Mouse (Mus musculus): Measurements from ENCODE around the gene Cyb561a3.
A peak's percentile ranks its signal among the peaks of the same experiment; 100 is the strongest.

Cyb561a3 gene

DNA sequence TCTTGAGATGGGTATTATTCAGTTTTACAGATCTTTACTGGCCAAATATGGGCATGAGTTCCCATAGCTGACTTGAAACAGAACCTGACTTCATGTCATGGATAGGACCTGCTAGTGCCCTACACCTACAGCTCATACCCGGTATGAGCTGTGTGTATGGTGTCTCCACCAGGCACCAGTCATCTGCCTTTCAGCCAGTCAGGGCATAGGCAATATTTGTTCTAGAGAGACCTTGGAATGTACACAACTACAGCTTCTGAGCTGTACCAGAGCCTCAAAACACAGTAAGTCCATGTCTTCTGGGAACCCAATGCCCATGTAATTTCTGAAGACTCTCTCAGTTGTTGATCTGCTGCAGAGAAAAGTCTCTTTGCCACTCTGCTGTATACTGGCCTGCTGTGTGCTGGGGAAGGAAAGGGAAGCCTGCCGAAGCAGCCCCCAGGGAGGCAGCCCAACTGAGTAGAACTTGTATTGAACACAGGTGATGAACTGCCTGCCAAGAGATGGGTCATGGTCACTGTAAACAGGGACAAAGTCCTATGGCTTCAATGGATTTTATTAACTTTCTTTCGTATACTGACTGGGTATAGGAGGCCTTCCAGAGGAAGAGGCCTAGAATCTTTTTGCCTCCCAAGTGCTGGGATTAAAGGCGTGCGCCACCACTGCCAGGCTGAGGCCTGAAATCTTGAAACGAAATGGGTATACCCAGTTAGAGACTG is 14.8 kb downstream of the Cyb561a3 start:
- no peak for DNase-seq

DNA sequence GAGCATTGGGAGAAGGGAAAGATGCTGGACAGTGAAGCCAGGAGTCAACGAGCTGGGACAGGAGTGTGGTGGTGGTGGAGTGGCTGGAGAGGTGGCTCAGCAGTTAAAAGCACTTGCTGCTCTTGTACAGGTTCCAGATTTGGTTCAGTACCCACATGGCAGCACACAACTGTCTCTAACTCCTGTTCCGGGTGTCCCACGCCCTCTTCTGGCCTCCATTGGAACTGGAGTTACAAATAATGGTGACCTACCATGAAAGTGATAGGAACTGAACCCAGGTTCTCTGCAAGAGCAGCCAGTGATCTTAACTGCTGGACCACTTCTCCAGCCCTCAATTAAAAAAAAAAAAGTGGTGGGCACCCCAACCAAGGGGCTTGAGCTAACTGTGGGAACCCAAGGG is 21.2 kb downstream of the Cyb561a3 start:
- no peak for DNase-seq

DNA sequence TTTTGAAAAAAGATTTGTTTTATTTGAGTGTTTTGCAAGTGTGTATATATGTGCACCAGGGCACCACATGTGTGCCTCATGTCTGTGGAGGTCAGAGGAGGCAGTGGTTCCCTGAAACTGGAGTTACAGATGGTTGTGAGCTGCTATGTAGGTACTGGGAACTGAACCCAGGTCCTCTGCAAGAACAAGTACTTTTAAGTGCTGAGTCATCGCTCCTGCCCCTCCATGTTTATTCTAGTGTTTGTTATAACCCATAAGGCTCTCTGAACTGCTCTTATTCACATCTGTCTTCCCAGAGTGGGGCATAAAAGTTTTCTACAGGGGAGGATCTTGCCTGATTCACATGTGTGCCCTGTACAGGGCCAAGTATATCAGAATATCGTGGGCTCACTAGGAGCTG is 22.7 kb downstream of the Cyb561a3 start:
- no peak for DNase-seq

DNA sequence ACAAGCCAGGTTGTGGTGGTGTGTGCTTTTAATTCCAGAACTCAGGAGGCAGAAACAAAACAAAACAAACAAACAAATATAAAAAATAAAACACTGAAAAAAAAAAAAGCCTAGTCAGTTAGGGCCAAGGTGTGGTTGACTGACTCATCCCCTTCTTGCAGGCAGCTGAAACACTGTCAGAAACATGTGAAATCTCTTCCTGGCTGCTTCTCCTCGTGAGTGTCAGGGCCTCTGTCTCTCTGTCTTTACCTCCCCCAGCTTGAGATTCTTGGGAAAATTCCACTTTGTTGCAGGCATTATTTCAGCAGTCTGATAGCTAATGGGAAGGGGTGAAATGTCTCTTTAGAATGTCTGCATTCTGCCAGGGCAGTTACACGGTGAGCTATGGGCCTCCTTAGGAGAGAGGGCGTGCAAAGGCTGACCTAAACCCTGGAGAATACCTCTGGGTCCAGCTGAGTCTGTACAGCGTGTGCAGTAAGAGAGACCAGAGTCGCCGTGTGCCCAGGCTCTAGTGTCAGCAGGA is 25.3 kb downstream of the Cyb561a3 start:
- DNase-seq: no peak

DNA sequence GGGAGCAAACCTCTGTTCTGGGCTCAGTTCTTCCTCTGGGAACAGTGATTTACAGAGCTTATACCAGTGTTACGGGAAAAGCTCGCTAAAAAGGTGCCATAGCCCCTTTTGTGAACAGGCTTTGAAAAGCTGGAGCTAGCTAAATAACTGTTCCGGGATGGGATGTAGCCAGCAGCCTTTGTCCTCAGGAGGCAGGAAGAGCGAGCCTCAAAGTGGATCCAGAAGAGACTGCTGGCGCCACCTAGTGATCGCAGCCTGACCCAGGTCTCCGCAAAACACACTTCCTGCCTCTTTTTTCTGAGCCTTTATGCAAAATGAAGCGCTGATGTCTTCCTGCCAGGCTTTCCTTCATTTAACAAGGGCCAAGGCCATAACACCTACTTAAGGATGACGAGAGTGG is 25.8 kb downstream of the Cyb561a3 start:
- peak; percentile 81 for DNase-seq

DNA sequence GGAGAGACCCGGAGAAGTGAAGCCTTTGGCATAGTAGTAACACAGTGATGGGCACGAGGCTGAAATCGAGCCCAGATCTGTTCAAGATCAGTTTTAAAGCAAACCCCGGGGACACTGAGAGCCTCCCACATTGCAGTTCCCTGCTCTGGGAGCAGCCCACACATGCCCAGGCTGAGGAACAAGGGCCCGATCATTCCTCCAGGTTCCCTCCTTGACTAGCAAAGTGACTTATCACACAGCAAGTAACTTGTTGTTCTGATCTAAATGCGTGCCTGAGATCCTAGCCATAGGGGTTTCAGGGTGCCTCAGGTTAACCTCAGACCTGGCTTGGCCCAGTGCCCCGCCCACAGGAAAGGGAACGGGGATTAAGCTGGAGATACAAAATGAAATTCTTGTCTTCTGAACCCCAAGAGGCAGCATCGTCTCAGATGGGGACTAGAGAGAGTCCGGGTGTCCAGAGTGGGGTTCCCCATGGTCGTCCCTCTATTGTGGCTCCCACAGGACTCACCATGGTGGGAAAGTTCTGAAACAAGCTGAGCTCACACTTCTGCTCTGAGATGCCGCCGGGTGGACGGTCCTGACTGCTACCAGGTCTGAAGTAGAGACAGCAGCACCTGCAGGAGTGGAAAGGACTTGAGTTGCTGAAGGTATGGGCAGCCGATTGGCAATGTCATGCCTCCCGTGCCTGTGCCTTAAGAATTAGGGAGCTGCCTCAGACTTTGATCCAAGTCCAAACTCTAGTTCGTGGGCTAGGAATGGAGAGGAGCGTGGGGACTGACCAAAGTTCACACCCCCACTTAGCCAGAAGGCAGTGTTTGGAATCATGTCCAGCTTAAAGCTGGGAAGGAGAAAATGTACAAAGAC is 26.9 kb downstream of the Cyb561a3 start:
- DNase-seq: no peak

DNA sequence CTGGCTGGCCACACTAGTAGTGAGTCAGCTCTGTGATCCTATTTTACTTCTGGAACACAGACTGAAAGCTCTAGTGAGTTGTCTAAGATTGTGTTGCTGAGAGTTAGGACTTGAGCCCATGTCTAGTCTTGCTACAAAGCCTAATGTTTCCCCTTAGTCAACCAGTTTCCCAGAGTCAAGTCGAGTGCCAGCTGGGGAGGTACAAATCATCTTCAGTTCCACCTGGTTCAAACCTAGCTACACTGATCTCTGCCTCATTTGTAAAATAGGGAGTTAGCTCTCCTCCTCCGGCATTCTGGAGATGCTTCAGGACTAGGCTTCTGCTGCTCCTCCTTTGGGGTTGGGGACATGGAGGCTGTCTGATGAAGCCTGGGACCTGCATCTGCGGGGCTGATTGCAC is 27.6 kb downstream of the Cyb561a3 start:
- no peak for DNase-seq

DNA sequence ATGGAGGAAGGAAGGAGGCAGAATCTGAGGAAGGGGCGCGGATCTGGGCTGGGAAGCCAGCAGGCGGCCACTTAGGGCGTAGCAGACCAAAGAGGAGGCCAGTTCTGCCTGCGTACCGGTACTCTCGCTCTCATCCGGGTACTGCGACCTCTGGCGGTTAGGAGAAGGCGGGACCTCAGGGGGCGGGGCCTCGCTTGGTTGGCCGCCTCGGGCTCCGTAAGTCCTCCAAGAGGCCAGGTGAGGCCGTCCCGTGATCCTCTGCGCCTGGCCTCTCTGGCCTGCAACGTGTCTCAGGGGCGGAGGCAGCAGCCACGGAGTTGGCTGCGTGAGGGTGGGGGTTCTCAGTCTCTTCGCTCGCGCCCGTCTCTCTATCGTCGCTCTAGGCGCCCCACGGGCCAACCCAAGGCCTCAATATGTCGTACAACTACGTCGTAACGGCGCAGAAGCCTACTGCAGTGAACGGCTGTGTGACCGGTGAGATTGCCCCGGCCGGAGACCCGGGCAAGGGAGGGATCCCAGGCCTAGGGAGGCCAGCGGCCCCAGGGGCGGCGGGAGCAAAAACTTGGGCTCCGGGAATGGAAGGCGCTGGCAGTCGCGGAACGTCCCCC is 28.4 kb downstream of the Cyb561a3 start, which contains the start of the genes Ddb1 and Tkfc:
Gene Ddb1 (plus strand): TSS at position 35 of the 608 bp plus-strand sequence.
Gene Tkfc (minus strand): TSS at position 362 of the 608 bp plus-strand sequence.
- DNase-seq: peak; percentile 99

DNA sequence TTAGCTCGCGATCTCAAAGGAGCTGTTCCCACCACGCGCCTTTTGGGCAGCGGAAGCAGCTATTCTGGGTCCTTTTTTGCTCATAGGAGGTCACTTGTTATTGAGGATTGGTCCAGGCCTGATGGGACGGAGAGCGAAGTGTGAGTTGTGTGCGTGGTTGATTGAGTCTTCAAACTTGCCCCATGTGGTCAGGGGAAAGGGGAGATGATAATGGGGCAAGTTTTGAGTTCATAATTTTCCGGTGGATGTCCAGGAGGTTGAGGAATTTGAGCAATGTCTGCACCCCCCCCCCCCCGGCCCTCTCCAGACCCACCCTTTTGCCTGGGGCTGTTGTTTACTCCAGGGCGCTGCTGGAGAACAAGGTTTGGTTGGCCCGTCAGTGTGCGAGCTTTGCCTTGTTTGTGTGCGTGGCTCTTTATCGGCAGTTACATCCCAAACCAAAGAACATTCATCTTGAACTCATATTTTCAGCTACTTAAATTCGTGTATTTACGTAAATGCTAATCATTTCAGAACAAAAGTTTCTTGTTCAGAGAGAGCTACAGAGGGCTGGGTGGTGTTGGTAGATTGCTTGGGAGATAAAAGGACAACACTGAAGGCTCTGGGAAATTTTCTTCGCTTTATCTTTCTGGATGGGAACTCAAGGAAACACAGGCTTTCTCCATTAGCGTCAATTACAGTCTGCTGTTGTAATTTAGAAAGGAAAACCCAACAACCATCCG is 29.1 kb downstream of the Cyb561a3 start:
- no peak for DNase-seq

DNA sequence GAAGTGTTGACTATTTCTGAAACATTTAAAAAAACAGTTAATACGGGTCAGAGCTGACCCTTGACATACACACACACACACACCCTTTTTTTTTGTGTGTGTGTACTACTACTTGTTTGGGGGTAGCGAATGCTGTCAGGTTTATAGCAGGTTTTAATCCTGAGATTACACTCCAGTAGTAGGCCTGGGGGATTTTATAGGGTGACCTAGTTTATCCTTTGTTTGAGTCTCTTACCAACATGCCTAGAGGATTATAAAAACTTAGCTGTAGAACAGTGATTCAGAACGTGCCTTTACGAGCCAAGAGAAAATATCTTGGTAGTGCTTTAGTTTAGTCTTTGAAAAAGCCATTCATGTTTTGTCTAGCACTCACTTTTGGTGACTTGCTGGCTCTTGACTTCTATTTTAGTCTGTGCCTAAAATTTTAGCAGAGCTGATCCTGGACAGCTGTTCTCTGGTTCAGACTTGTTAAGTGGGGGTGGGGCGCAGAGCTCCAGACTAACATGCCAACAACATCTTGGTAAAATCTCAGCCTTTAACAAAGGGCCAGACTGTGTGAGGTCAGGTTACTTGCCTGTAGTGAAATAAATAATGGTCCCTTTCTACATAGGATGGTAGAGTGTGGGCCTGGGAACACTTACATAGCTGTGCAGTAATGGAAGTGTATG is 31.7 kb downstream of the Cyb561a3 start:
- no peak for DNase-seq

DNA sequence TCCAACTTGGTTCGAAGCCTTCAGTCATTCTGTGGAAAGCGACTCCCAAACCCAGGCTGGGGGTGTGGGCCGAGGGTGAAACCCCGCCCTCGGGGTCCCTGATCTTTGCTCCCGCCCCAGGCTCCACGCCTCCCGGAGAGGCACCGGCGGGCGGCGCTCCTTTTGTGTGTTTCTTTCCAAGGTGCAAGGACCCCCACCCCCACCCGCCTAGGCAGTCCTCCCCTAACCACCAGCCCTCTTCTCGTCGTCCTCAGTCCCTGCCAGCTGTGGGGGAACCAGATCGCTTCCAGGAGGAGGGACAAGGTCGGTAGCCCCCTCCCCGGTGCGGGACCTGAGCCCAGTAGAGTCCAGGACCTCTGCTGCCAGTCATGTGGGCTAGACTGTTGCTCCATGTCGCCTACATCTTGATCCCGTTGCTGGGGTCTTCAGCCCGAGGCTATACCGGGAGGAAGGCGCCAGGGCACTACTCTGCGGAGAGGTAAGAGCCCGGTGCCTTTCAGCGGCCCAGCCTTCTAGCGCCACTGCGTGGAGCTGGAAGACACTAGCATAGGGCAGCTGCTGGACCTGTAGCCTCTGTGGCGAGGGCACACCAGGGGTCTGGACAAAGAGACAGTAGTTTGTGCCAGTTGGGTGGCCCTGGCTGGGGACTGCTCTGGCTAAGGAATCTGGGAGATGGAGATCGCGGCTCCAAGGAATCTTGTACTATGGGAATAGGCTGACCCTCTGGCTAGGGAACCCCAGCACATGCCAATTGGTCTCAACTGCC is 57.3 kb downstream of the Cyb561a3 start, which contains the start of gene Vwce:
Gene Vwce (plus strand): TSS at position 108 of the 766 bp plus-strand sequence.
- no peak for DNase-seq

DNA sequence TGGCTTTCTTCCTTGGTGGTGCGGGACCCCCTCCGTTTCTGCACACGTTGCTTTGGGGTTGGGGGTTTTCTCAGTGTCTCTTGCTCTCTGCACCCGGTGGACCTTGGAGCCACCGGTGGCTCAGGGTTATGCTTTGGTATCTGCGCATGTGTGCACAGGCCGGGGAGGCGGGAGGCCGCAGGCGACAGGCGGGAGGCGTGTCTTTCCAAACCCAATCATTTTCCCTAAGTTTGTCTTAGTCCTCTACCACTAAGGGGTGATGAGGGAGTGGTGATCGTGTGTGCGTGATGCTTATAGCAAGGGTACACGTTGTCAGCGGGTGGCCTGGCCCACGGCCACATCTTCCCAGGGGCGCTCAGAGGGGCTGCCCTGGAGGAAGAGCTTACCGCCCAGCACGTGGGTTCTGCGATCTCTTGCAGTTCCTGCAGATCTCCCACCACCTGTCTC is 57.9 kb downstream of the Cyb561a3 start:
- peak; percentile 65 for DNase-seq

DNA sequence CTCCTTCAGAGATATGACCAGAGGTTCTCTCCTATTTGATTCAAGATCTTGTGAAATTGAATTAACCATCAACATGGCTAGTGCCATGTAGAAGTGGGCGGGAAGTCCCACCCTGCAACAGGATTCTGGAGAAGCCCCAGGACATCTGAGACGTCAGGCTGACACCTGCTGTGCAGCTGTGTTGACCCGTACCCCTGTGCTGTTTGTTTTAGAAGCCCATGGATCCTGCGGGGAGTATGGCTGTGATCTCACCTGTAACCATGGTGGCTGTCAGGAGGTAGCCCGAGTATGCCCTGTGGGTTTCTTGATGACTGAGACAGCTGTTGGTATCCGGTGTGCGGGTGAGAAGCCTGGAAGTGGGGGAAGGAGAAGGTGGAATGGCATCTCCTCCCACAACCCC is 60.9 kb downstream of the Cyb561a3 start:
- DNase-seq: no peak

DNA sequence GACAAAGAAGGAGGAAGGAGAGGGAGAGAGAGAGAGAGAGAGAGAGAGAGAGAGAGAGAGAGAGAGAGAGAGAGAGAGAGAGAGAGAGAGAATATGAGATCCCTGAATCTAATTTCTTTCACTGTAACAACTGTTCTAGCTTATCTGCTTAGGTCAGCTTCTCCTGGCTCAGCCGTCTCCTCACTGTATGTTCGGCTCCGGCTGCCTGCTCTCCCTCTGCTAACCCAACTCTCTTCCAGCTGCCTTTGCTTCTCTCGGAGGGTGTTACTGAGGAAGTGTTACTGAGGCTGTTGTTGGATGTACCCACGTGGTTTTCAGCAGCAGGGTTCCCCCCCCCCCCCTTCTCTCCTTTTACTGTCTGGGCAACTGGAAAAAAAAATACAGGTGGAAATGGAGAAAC is 63.1 kb downstream of the Cyb561a3 start:
- DNase-seq: no peak

DNA sequence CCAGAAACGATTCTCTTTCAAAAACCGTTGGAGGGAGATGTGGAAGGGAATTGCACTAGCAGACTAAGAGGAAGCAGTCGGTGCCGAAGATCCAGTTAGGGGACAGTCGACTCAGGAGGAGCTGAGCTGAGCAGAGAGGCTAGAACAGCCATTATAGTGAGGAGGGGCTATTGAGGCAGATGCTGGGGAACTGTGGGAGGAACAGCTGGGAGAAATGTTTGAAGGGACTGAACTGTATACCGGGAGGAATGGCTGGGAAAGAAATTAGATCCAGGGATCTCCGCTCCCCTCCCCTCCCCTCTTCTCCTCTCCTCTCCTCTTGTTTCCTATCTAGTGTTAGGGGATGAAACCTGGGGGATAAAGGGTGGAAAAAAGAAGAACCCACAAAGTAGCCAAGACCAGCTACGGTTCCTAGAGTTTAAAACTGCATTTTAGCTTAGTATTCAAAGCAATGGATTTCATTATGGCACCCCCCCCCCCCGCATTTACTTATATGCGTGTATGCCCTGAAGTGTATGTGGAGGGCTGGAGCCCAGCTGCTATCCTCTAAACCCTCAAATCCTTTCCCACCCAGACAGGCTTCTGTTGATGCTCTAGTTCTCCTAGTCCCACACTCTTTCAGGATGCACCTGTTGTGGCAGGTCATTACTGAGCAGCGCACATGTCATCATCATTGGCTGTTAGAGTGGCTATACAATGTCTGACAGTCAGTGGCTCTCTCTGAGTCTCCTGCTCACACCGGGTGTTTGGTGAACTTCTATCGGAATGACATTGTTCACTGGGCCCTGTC is 63.8 kb downstream of the Cyb561a3 start:
- DNase-seq: no peak

All from right cerebral cortex, postnatal 25 days (tissue).